Mouse (Mus musculus): ENCODE results near the gene Pdxk. TPM values are rescaled to one million over a fixed set of nuclear protein-coding genes. Genes with fewer than 3 reads are reported as not detected.

The Pdxk gene
- polyA plus RNA-seq, 1 experiment from 2014 or later = 24.0 TPM

DNA sequence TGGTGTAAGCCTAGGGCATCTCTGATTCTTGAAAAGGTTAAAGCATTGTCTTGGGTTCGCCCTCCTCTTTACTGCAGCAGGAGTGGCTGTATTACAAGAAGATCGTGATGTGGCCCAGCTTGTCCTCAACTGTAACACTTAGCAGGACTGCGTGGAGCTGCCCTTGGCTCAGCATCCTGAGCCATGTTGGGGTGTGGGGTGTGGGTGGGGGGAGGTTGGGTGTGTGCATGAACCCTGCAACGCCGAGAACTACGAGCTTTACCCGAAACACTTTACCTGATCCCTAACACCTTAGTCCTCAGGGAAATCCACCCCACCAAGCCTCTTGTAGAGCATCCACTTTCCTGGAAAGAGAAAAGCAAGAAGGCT, 51.6 kb downstream of the Pdxk start:
- ATAC-seq (replicated peaks; ENCODE audit: low FRiP score, low read depth) = peak; percentile 56; the same call in 1 of the 2 replicates
- peak overlapping the region; percentile 89; the same call in 1 of the 2 replicates for H3K9ac ChIP-seq (ENCODE audit: low read depth, low read length)
- 43% methylated on average over 7 of the region's 7 CpGs for WGBS

DNA sequence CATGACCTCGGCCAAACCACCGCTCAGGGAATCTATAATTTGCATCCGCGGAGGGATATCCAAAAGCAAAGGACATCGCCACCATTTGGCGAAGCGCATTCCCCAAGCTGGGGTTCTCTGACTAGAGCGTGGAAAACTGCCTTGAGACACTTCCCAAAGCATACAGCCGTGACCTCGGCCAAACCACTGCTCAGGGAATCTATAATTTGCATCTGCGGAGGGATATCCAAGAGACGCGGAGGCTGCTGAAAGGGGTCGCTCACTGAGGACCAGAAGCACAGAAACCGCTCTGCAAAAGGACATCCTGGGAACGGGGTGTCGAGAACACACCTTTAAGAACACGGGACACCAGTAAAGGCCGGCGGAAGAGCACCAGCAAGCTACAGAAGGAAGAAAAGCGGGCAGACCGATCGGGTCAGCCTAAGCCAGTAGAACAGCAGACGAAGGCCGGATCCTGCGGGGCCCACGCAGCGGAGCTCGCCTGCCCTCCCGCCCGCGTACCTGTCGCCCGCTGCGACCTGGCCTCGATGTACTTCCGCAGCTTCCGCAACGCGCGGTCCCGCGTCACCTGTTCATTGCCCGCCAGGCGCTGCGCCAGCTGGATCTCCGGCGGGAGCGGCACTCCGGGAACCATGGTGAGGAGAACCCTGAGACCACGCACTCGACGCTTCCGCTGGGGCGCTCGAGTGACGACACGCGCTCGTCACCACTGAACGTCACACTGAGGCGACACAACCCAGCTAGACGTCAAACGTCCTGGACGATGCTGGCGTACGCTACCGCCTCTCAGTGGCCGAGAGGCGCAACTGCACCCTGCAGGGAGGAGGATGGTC, 52.2 kb downstream of the Pdxk start, which contains the start of gene Rrp1:
Gene Rrp1 (minus strand): TSS at position 725 of the 833 bp plus-strand sequence.
- Histone ChIP-seq H3K4me2 (ENCODE audit: low read length) (peak within 1 kb of the TSS; percentile 70), H3K9ac (ENCODE audit: low read depth, low read length) (peak within 1 kb of the TSS; percentile 89), H3K9me3 (replicated peaks; ENCODE audit: low read length) (no peaks in the 10 kb centered on the region), H3K27ac (peak within 1 kb of the TSS; percentile 94), H3K36me3 (ENCODE audit: insufficient read depth, low read length) (peaks cover 27% of the 10 kb centered on the region), H3K4me1 (replicated peaks; ENCODE audit: insufficient read depth, low read length) (no peaks in the 10 kb centered on the region), H3K4me3 (replicated peaks; ENCODE audit: low read depth, low read length) (peak within 1 kb of the TSS; percentile 96), H3K27me3 (ENCODE audit: insufficient read depth, low read length) (no peaks in the 10 kb centered on the region)
- 1% methylated on average over 70 of the region's 70 CpGs for WGBS
- peak; percentile 100 for TF ChIP-seq CTCF (IDR thresholded peaks at IDR 0.05; ENCODE audit: low read depth)
- ATAC-seq (replicated peaks; ENCODE audit: low FRiP score, low read depth) (peak; percentile 91), DNase-seq (ENCODE audit: low spot score) (peak; percentile 90)

More for the DNA sequence above, 51.6 kb downstream of the Pdxk start:
- peak overlapping the region; percentile 96 for H3K4me3 ChIP-seq (replicated peaks; ENCODE audit: low read depth, low read length)
- peaks cover 22% of the 10 kb centered on the region for H3K36me3 ChIP-seq (ENCODE audit: insufficient read depth, low read length)
- no peak overlapping the region for H3K27ac ChIP-seq
- DNase-seq (ENCODE audit: low spot score) = no peak
- no peaks in the 10 kb centered on the region for H3K27me3 ChIP-seq (ENCODE audit: insufficient read depth, low read length)
- H3K4me2 ChIP-seq (ENCODE audit: low read length) = peak overlapping the region; percentile 70
- H3K9me3 ChIP-seq (replicated peaks; ENCODE audit: low read length) = no peaks in the 10 kb centered on the region
- no peak for TF ChIP-seq CTCF (IDR thresholded peaks at IDR 0.05; ENCODE audit: low read depth)
- no peaks in the 10 kb centered on the region for H3K4me1 ChIP-seq (replicated peaks; ENCODE audit: insufficient read depth, low read length)

DNA sequence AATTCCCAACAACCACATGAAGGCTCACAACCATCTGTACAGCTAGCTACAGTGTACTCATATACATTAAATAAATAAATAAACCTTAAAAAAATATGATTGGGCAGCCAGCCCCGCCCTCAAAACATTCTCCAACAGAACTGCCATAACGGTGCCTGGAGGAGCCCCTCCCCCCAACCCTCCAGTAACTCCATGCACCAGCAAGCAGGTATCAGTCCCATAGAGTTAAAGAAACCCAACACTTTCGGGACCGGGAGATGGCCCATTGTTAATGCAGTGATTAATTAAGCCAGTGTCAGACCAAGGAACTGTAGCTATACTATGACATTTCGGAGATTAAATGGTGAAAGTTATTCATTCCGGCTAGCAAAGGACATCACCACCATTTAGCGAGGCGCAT, 52.9 kb downstream of the Pdxk start:
- Histone ChIP-seq H3K9ac (ENCODE audit: low read depth, low read length) (peak overlapping the region; percentile 89), H3K27ac (peak overlapping the region; percentile 94; the same call in 1 of the 2 replicates), H3K27me3 (ENCODE audit: insufficient read depth, low read length) (no peaks in the 10 kb centered on the region), H3K4me1 (replicated peaks; ENCODE audit: insufficient read depth, low read length) (no peaks in the 10 kb centered on the region), H3K9me3 (replicated peaks; ENCODE audit: low read length) (no peaks in the 10 kb centered on the region), H3K36me3 (ENCODE audit: insufficient read depth, low read length) (peaks cover 34% of the 10 kb centered on the region), H3K4me2 (ENCODE audit: low read length) (peak overlapping the region; percentile 70), H3K4me3 (replicated peaks; ENCODE audit: low read depth, low read length) (peak overlapping the region; percentile 96)
- DNase-seq (ENCODE audit: low spot score) (peak; percentile 29), ATAC-seq (replicated peaks; ENCODE audit: low FRiP score, low read depth) (no peak; the same call in 1 of the 2 replicates)
- 8% methylated on average over 8 of the region's 8 CpGs for WGBS
- TF ChIP-seq CTCF (IDR thresholded peaks at IDR 0.05; ENCODE audit: low read depth) = no peak

DNA sequence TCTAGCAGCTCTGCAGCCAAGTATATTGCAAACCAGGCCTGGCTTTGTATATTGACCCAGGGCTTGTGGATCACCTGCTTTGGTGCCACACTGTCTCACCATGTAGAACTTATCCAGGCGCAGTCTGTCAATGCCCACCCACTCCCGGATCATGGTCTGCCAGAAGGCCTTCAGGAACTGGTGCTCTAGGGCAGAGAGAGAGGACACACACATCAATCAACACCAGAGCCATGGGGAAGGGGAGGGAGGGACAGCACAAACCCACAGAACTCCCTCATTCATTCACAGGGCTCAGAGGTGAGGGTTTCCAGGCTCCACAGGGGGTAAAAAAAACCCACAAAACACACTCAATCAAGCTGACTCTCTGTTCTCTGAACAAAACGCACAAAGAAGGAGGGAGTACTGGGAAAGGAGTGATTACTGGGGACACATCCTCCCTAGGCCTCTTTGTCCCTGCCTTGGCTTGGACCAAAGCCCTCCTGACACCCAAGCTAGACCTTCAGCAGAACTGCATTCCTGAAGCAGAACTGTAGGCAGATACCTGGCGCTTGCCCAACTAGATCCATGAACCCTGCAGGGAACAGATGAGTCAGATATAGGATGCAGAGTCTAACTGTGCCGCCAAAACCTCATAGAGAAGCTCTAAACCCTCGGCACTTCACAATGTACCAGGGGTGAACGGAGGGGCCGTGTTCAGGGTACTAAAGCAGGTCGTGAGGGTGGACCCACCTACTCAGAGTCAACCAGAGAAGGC, 55.6 kb downstream of the Pdxk start:
- WGBS = 80% methylated on average over 9 of the region's 9 CpGs
- Histone ChIP-seq H3K9me3 (replicated peaks; ENCODE audit: low read length) (no peaks in the 10 kb centered on the region), H3K4me1 (replicated peaks; ENCODE audit: insufficient read depth, low read length) (no peaks in the 10 kb centered on the region), H3K36me3 (ENCODE audit: insufficient read depth, low read length) (peaks cover 57% of the 10 kb centered on the region), H3K27me3 (ENCODE audit: insufficient read depth, low read length) (no peaks in the 10 kb centered on the region), H3K4me3 (replicated peaks; ENCODE audit: low read depth, low read length) (no peak overlapping the region), H3K9ac (ENCODE audit: low read depth, low read length) (no peak overlapping the region), H3K4me2 (ENCODE audit: low read length) (no peak overlapping the region), H3K27ac (no peak overlapping the region)
- TF ChIP-seq CTCF (IDR thresholded peaks at IDR 0.05; ENCODE audit: low read depth) = no peak
- DNase-seq (ENCODE audit: low spot score) = no peak
- no peak for ATAC-seq (replicated peaks; ENCODE audit: low FRiP score, low read depth)

DNA sequence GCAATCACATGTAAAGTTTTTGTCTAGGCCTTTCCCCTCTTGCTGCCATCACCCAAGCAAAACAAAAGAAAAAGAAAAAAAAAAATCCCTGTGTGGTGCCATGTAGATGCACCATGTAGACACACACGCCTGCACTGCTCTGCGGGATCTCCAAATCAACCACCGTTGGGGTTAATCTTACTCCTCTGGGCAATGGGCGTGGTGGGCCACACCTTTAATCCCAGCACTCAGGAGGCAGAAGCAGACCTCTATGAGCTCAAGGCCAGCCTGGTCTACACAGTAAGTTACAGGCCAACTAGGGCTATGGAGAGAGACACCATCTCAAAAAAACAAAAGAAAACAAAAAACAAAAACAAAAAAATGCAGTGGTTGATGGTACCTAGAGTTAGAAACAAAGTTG, 57.6 kb downstream of the Pdxk start:
- H3K9me3 ChIP-seq (replicated peaks; ENCODE audit: low read length) = no peaks in the 10 kb centered on the region
- no peaks in the 10 kb centered on the region for H3K4me1 ChIP-seq (replicated peaks; ENCODE audit: insufficient read depth, low read length)
- no peak overlapping the region for H3K27ac ChIP-seq
- DNase-seq (ENCODE audit: low spot score) (no peak), ATAC-seq (replicated peaks; ENCODE audit: low FRiP score, low read depth) (no peak)
- no peak overlapping the region for H3K4me3 ChIP-seq (replicated peaks; ENCODE audit: low read depth, low read length)
- TF ChIP-seq CTCF (IDR thresholded peaks at IDR 0.05; ENCODE audit: low read depth) = no peak
- WGBS = 97% methylated on average over 4 of the region's 4 CpGs
- no peaks in the 10 kb centered on the region for H3K27me3 ChIP-seq (ENCODE audit: insufficient read depth, low read length)
- no peak overlapping the region for H3K9ac ChIP-seq (ENCODE audit: low read depth, low read length)
- H3K4me2 ChIP-seq (ENCODE audit: low read length) = no peak overlapping the region
- H3K36me3 ChIP-seq (ENCODE audit: insufficient read depth, low read length) = peaks cover 76% of the 10 kb centered on the region

DNA sequence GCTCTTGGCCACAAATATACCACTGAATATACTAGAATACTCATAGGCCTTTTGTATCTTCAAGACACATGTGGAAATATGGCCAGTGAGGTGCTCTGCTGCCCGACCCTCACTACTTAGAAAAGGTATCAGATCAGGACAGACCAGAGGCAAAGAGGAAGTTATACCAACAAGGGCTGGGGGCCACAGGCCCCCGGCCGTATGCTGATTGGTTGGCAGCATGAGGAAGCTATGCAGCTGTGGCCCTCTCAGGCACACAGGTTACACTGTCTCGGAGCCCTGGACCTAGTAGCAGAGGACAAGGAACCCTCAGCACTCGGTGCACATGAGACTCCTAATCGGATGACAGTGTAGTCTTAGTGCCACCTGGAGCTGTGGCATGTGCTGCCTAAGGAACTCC, 58.6 kb downstream of the Pdxk start:
- H3K27me3 ChIP-seq (ENCODE audit: insufficient read depth, low read length) = no peaks in the 10 kb centered on the region
- no peak overlapping the region for H3K9ac ChIP-seq (ENCODE audit: low read depth, low read length)
- H3K36me3 ChIP-seq (ENCODE audit: insufficient read depth, low read length) = peaks cover 86% of the 10 kb centered on the region
- TF ChIP-seq CTCF (IDR thresholded peaks at IDR 0.05; ENCODE audit: low read depth) = no peak
- DNase-seq (ENCODE audit: low spot score) = no peak
- H3K4me1 ChIP-seq (replicated peaks; ENCODE audit: insufficient read depth, low read length) = no peaks in the 10 kb centered on the region
- H3K4me2 ChIP-seq (ENCODE audit: low read length) = no peak overlapping the region
- no peaks in the 10 kb centered on the region for H3K9me3 ChIP-seq (replicated peaks; ENCODE audit: low read length)
- no peak overlapping the region for H3K27ac ChIP-seq
- no peak overlapping the region for H3K4me3 ChIP-seq (replicated peaks; ENCODE audit: low read depth, low read length)
- WGBS = 86% methylated on average over 6 of the region's 6 CpGs
- ATAC-seq (replicated peaks; ENCODE audit: low FRiP score, low read depth) = no peak

Data from kidney, postnatal 0 days (tissue).